Mouse (Mus musculus) gastrocnemius, postnatal 36 days (tissue): ENCODE measurements at regions not wholly inside any gene's neighbourhood (a gene's known extent, or its start where the extent isn't known, plus 50 kb on each side); places are given as distances from the start of the nearest gene placed in this dataset.
"Not testable (repeated sequence)": the region's sequence is repeated elsewhere in the genome, so short reads cannot be mapped to it uniquely, and the experiment has no call there.

Experiments used
- DNase-seq, 2 experiments: peaks; one replicate each; pipeline ENCODE4 v3.0.0; 2022
- intact Hi-C: fragments of 180-260 bp; cut with DNase I; formaldehyde crosslinking; loops from one replicate; pipeline ENCODE4 v1.15.1; 2025

DNA sequence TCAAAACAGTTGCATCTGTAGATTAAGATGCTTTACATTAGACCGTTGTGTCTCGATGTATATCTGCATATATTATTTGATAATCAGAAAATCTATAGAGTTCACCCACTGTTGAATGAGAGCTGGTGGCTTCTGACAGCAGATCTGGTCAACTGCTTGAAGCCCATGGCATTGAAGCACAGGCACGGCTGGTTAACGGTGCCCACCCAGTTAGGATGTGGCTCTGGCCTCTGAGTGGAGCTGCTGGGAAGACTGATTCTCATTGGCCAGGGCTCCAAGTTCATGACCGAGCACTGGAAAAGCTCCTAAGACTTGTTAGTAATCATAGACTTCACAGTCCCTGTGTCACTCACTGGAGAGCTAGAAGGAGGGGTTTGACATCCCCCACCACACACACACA, 51.2 kb upstream of the Cldn34a start:
- DNase-seq: not testable (repeated sequence)
- intact Hi-C loops: loop anchor here (10.0 kb wide), 1 partner anchor 97 kb away; no protein-coding TSS in a partner anchor

DNA sequence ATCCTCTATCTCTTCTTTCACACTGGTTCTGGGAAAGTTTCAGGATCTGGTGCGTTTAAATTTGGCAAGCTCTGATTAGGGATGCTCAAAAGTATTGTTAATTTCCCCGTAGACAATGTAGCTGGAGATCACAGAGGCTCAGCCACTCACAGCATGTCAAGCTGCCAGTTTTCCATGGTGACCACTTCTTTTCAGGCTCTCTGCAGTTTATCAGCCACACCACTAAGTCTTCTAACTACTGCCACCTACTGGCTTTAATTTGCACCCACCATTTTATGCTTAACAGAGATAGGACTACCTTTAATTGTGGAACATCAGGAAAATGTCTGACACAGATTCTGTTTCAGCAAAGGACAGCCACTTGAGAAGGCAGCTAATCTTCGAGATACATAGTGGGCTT, 57.7 kb upstream of the Cldn34a start:
- intact Hi-C loops, DNase-seq: not testable (repeated sequence)

DNA sequence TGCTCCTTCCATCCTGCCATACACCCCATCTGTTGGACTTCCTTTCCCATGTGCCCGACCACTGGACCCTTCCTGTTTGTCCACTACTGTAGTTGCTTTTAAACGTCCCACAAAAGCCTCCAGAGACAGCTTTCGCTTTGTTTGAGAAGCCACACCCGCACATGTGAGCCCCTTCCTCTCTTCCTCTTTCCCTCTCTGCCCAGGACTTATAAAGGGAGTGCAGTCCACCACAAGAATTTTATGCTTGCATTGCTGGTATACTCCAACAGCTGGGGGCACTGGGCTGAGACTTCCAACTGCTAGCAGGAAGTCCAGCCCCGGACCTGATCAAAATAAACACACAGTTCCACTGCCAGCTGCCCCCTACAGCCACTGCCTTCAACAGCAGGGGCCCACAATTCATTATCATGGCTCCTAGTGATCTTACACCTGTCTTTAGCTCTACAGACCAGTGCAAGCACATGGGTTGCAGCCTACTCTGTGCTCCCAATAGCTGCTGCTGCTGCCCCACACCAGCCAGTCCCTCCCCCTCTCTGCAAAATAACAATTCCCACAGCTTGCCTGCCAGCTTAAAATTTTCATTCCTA, 63.7 kb upstream of the Cldn34a start:
- DNase-seq, intact Hi-C loops: not testable (repeated sequence)

DNA sequence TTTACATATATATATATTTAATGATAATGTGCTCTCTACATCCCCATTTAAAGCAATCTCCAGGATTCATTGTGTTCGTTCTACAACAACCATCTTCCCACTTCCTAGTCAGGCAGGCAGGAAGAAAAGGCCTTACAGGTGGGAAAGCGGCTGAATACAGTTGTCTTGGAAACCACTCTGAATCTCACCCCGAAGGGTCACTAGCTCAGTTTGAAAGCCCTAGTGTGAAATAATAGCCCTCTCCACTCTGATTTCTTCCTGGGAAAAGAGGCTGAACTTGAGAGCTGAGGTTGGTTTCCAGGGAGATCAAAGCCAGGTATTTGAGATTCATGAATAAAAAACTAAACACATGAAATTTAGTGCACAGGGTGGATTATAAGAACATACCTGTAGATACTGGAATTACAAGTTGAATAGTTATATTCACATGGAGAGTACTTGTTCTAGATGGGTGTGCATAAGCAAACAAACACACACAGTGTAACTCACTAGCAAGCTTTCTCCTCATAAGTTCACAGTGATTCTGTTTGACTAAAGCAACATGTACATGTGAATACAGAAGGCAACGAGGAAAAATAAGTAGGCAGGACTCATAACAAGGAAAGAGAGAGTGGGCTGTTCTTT, 91.6 kb upstream of the Cldn34a start:
- no peak for DNase-seq
- intact Hi-C loops: no loop called here

DNA sequence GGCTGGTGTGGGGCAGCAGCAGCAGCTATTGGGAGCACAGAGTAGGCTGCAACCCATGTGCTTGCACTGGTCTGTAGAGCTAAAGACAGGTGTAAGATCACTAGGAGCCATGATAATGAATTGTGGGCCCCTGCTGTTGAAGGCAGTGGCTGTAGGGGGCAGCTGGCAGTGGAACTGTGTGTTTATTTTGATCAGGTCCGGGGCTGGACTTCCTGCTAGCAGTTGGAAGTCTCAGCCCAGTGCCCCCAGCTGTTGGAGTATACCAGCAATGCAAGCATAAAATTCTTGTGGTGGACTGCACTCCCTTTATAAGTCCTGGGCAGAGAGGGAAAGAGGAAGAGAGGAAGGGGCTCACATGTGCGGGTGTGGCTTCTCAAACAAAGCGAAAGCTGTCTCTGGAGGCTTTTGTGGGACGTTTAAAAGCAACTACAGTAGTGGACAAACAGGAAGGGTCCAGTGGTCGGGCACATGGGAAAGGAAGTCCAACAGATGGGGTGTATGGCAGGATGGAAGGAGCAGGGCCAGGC, 56.0 kb upstream of the Gpr173 start:
- intact Hi-C loops, DNase-seq: not testable (repeated sequence)

DNA sequence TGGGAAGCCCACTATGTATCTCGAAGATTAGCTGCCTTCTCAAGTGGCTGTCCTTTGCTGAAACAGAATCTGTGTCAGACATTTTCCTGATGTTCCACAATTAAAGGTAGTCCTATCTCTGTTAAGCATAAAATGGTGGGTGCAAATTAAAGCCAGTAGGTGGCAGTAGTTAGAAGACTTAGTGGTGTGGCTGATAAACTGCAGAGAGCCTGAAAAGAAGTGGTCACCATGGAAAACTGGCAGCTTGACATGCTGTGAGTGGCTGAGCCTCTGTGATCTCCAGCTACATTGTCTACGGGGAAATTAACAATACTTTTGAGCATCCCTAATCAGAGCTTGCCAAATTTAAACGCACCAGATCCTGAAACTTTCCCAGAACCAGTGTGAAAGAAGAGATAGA, 50.0 kb upstream of the Gpr173 start:
- not testable (repeated sequence) for DNase-seq
- intact Hi-C loops: loop anchor here (10.0 kb wide), 1 partner anchor 96 kb away; no protein-coding TSS in a partner anchor
